Mouse (Mus musculus) thymus, postnatal 0 days (tissue): ENCODE data around the gene Nbl1. TPM values are rescaled to one million over a fixed set of nuclear protein-coding genes. Genes with fewer than 3 reads are reported as not detected.

Experiments
- DNase-seq: peaks from one replicate; pipeline ENCODE4 v3.0.0-alpha.2; 2015; ENCODE audit warnings: low spot score
- polyA plus RNA-seq: library from polyadenylated mRNA; unstranded; fragments of >200 nt; fragmentation: Nextera tagmentation; extraction: Ambion mirVana; gene quantifications from 2 replicates; pipeline ENCODE4 v1.2.1, GENCODE M21; 2015

The Nbl1 gene
- polyA plus RNA-seq, 1 experiment from 2014 or later, result 19.8 TPM

- DNase-seq, result no peak
These were observed 8.8 kb upstream of the Nbl1 start for GRCm38 (mm10) chr4:139101546-139101945.

- no peak for DNase-seq
These were observed 7.5 kb upstream of the Nbl1 start for GRCm38 (mm10) chr4:139100326-139100725.

- no peak for DNase-seq
These were observed 3.4 kb upstream of the Nbl1 start for GRCm38 (mm10) chr4:139096201-139096600.

GRCm38 (mm10) chr4:139095406-139095805 lies 2.6 kb upstream of the Nbl1 start:
- no peak for DNase-seq

GRCm38 (mm10) chr4:139093196-139093530 lies 370 bp upstream of the Nbl1 start:
- no peak for DNase-seq

GRCm38 (mm10) chr4:139091478-139092355 lies 1.1 kb downstream of the Nbl1 start:
- DNase-seq, result no peak

GRCm38 (mm10) chr4:139091066-139091465 lies 1.7 kb downstream of the Nbl1 start:
- DNase-seq, result no peak

GRCm38 (mm10) chr4:139090303-139090940 lies 2.4 kb downstream of the Nbl1 start:
- DNase-seq, result no peak

GRCm38 (mm10) chr4:139088982-139089671 lies 3.7 kb downstream of the Nbl1 start:
- no peak for DNase-seq

GRCm38 (mm10) chr4:139086984-139087383 lies 5.8 kb downstream of the Nbl1 start:
- DNase-seq, result no peak

- peak; percentile 86 for DNase-seq
These were observed 6.8 kb downstream of the Nbl1 start for GRCm38 (mm10) chr4:139086037-139086436.

GRCm38 (mm10) chr4:139085337-139085736 lies 7.5 kb downstream of the Nbl1 start:
- DNase-seq, result no peak

- no peak for DNase-seq
These were observed 9.8 kb downstream of the Nbl1 start for GRCm38 (mm10) chr4:139082790-139083564.

- DNase-seq, result no peak
These were observed 11.4 kb downstream of the Nbl1 start for GRCm38 (mm10) chr4:139081270-139081931.

- no peak for DNase-seq
These were observed 12.5 kb downstream of the Nbl1 start for GRCm38 (mm10) chr4:139080259-139080658.

GRCm38 (mm10) chr4:139079439-139079838 lies 13.4 kb downstream of the Nbl1 start:
- no peak for DNase-seq

- DNase-seq, result no peak
These were observed 14.1 kb downstream of the Nbl1 start for GRCm38 (mm10) chr4:139078726-139079125.

GRCm38 (mm10) chr4:139078313-139078712 lies 14.5 kb downstream of the Nbl1 start:
- DNase-seq, result no peak

GRCm38 (mm10) chr4:139075915-139076314 lies 16.9 kb downstream of the Nbl1 start:
- no peak for DNase-seq

GRCm38 (mm10) chr4:139075041-139075711 lies 17.6 kb downstream of the Nbl1 start, which contains the start of gene Htr6:
TSS of gene Htr6 (minus strand) at chr4:139075570.
- no peak for DNase-seq
